Mouse (Mus musculus): ENCODE measurements at regions not wholly inside any gene's neighbourhood (a gene's known extent, or its start where the extent isn't known, plus 50 kb on each side); places are given as distances from the start of the nearest gene placed in this dataset.

- no peak overlapping the region for H3K9ac ChIP-seq (ENCODE audit: low read depth, low read length)
- no peak overlapping the region for H3K27ac ChIP-seq (ENCODE audit: low read depth, low read length)
- H3K4me3 ChIP-seq (ENCODE audit: low read depth, low read length): no peak overlapping the region
- H3K4me2 ChIP-seq: no peak overlapping the region
- H3K36me3 ChIP-seq (ENCODE audit: control insufficient read depth, insufficient read depth, low read length): no peaks in the 10 kb centered on the region
- WGBS (ENCODE audit: insufficient replicate concordance): 92% methylated on average over 1 of the region's 1 CpGs
- H3K9me3 ChIP-seq (replicated peaks; ENCODE audit: control insufficient read depth, low read length): no peaks in the 10 kb centered on the region
- no peak for ATAC-seq (replicated peaks; ENCODE audit: insufficient number of reproducible peaks, low FRiP score, low TSS enrichment)
- H3K4me1 ChIP-seq (ENCODE audit: control insufficient read depth, insufficient read depth, low read length): no peaks in the 10 kb centered on the region
- H3K27me3 ChIP-seq (ENCODE audit: control insufficient read depth, insufficient read depth, low read length): no peaks in the 10 kb centered on the region
Observed at GRCm38 (mm10) chr8:127769651-127770050, 588.8 kb upstream of the Nrp1 start.

GRCm38 (mm10) chr8:127771781-127772180 lies 586.6 kb upstream of the Nrp1 start:
- Histone ChIP-seq H3K4me3 (ENCODE audit: low read depth, low read length) (no peak overlapping the region), H3K27ac (ENCODE audit: low read depth, low read length) (no peak overlapping the region), H3K27me3 (ENCODE audit: control insufficient read depth, insufficient read depth, low read length) (no peaks in the 10 kb centered on the region), H3K36me3 (ENCODE audit: control insufficient read depth, insufficient read depth, low read length) (no peaks in the 10 kb centered on the region), H3K9ac (ENCODE audit: low read depth, low read length) (no peak overlapping the region), H3K4me2 (no peak overlapping the region), H3K4me1 (ENCODE audit: control insufficient read depth, insufficient read depth, low read length) (no peaks in the 10 kb centered on the region), H3K9me3 (replicated peaks; ENCODE audit: control insufficient read depth, low read length) (no peaks in the 10 kb centered on the region)
- no peak for ATAC-seq (replicated peaks; ENCODE audit: insufficient number of reproducible peaks, low FRiP score, low TSS enrichment)
- WGBS (ENCODE audit: insufficient replicate concordance): 79% methylated on average over 1 of the region's 1 CpGs

GRCm38 (mm10) chr8:127772415-127772814 lies 586.0 kb upstream of the Nrp1 start:
- no peak for ATAC-seq (replicated peaks; ENCODE audit: insufficient number of reproducible peaks, low FRiP score, low TSS enrichment)
- WGBS (ENCODE audit: insufficient replicate concordance): 90% methylated on average over 3 of the region's 3 CpGs
- Histone ChIP-seq H3K4me3 (ENCODE audit: low read depth, low read length) (no peak overlapping the region), H3K27me3 (ENCODE audit: control insufficient read depth, insufficient read depth, low read length) (no peaks in the 10 kb centered on the region), H3K27ac (ENCODE audit: low read depth, low read length) (no peak overlapping the region), H3K9me3 (replicated peaks; ENCODE audit: control insufficient read depth, low read length) (no peaks in the 10 kb centered on the region), H3K36me3 (ENCODE audit: control insufficient read depth, insufficient read depth, low read length) (no peaks in the 10 kb centered on the region), H3K9ac (ENCODE audit: low read depth, low read length) (no peak overlapping the region), H3K4me1 (ENCODE audit: control insufficient read depth, insufficient read depth, low read length) (no peaks in the 10 kb centered on the region), H3K4me2 (no peak overlapping the region)

- Histone ChIP-seq H3K4me2 (no peak overlapping the region), H3K27me3 (ENCODE audit: control insufficient read depth, insufficient read depth, low read length) (no peaks in the 10 kb centered on the region), H3K9me3 (replicated peaks; ENCODE audit: control insufficient read depth, low read length) (no peaks in the 10 kb centered on the region), H3K27ac (ENCODE audit: low read depth, low read length) (no peak overlapping the region), H3K36me3 (ENCODE audit: control insufficient read depth, insufficient read depth, low read length) (no peaks in the 10 kb centered on the region), H3K9ac (ENCODE audit: low read depth, low read length) (no peak overlapping the region), H3K4me1 (ENCODE audit: control insufficient read depth, insufficient read depth, low read length) (no peaks in the 10 kb centered on the region), H3K4me3 (ENCODE audit: low read depth, low read length) (no peak overlapping the region)
- ATAC-seq (replicated peaks; ENCODE audit: insufficient number of reproducible peaks, low FRiP score, low TSS enrichment): no peak
- WGBS (ENCODE audit: insufficient replicate concordance): 69% methylated on average over 2 of the region's 2 CpGs
Observed at GRCm38 (mm10) chr8:127772917-127773316, 585.5 kb upstream of the Nrp1 start.

GRCm38 (mm10) chr8:127774642-127775041 lies 583.8 kb upstream of the Nrp1 start:
- Histone ChIP-seq H3K36me3 (ENCODE audit: control insufficient read depth, insufficient read depth, low read length) (no peaks in the 10 kb centered on the region), H3K4me1 (ENCODE audit: control insufficient read depth, insufficient read depth, low read length) (no peaks in the 10 kb centered on the region), H3K27ac (ENCODE audit: low read depth, low read length) (no peak overlapping the region), H3K27me3 (ENCODE audit: control insufficient read depth, insufficient read depth, low read length) (no peaks in the 10 kb centered on the region), H3K9me3 (replicated peaks; ENCODE audit: control insufficient read depth, low read length) (no peaks in the 10 kb centered on the region), H3K4me3 (ENCODE audit: low read depth, low read length) (no peak overlapping the region), H3K9ac (ENCODE audit: low read depth, low read length) (no peak overlapping the region), H3K4me2 (no peak overlapping the region)
- no peak for ATAC-seq (replicated peaks; ENCODE audit: insufficient number of reproducible peaks, low FRiP score, low TSS enrichment)
- 86% methylated on average over 9 of the region's 9 CpGs for WGBS (ENCODE audit: insufficient replicate concordance)

GRCm38 (mm10) chr8:127775160-127775559 lies 583.2 kb upstream of the Nrp1 start:
- Histone ChIP-seq H3K9ac (ENCODE audit: low read depth, low read length) (no peak overlapping the region), H3K27ac (ENCODE audit: low read depth, low read length) (no peak overlapping the region), H3K4me3 (ENCODE audit: low read depth, low read length) (no peak overlapping the region), H3K9me3 (replicated peaks; ENCODE audit: control insufficient read depth, low read length) (no peaks in the 10 kb centered on the region), H3K36me3 (ENCODE audit: control insufficient read depth, insufficient read depth, low read length) (no peaks in the 10 kb centered on the region), H3K4me1 (ENCODE audit: control insufficient read depth, insufficient read depth, low read length) (no peaks in the 10 kb centered on the region), H3K4me2 (no peak overlapping the region), H3K27me3 (ENCODE audit: control insufficient read depth, insufficient read depth, low read length) (no peaks in the 10 kb centered on the region)
- 39% methylated on average over 1 of the region's 1 CpGs for WGBS (ENCODE audit: insufficient replicate concordance)
- no peak for ATAC-seq (replicated peaks; ENCODE audit: insufficient number of reproducible peaks, low FRiP score, low TSS enrichment)

- Histone ChIP-seq H3K36me3 (ENCODE audit: control insufficient read depth, insufficient read depth, low read length) (no peaks in the 10 kb centered on the region), H3K4me3 (ENCODE audit: low read depth, low read length) (no peak overlapping the region), H3K4me2 (no peak overlapping the region), H3K9me3 (replicated peaks; ENCODE audit: control insufficient read depth, low read length) (no peaks in the 10 kb centered on the region), H3K27ac (ENCODE audit: low read depth, low read length) (no peak overlapping the region), H3K9ac (ENCODE audit: low read depth, low read length) (no peak overlapping the region), H3K4me1 (ENCODE audit: control insufficient read depth, insufficient read depth, low read length) (no peaks in the 10 kb centered on the region), H3K27me3 (ENCODE audit: control insufficient read depth, insufficient read depth, low read length) (no peaks in the 10 kb centered on the region)
- no peak for ATAC-seq (replicated peaks; ENCODE audit: insufficient number of reproducible peaks, low FRiP score, low TSS enrichment)
- 58% methylated on average over 7 of the region's 7 CpGs for WGBS (ENCODE audit: insufficient replicate concordance)
Observed at GRCm38 (mm10) chr8:127775747-127776146, 582.7 kb upstream of the Nrp1 start.

GRCm38 (mm10) chr8:127778352-127779020 lies 579.9 kb upstream of the Nrp1 start:
- ATAC-seq (replicated peaks; ENCODE audit: insufficient number of reproducible peaks, low FRiP score, low TSS enrichment): no peak
- Histone ChIP-seq H3K9ac (ENCODE audit: low read depth, low read length) (no peak overlapping the region), H3K27ac (ENCODE audit: low read depth, low read length) (no peak overlapping the region), H3K36me3 (ENCODE audit: control insufficient read depth, insufficient read depth, low read length) (no peaks in the 10 kb centered on the region), H3K27me3 (ENCODE audit: control insufficient read depth, insufficient read depth, low read length) (no peaks in the 10 kb centered on the region), H3K4me3 (ENCODE audit: low read depth, low read length) (no peak overlapping the region), H3K9me3 (replicated peaks; ENCODE audit: control insufficient read depth, low read length) (no peaks in the 10 kb centered on the region), H3K4me1 (ENCODE audit: control insufficient read depth, insufficient read depth, low read length) (no peaks in the 10 kb centered on the region), H3K4me2 (no peak overlapping the region)
- 47% methylated on average over 4 of the region's 4 CpGs for WGBS (ENCODE audit: insufficient replicate concordance)

- Histone ChIP-seq H3K4me3 (ENCODE audit: low read depth, low read length) (no peak overlapping the region), H3K4me1 (ENCODE audit: control insufficient read depth, insufficient read depth, low read length) (0 out of 2 replicates have a peak, but pooled peaks cover 3% of the 10 kb centered on the region), H3K27ac (ENCODE audit: low read depth, low read length) (no peak overlapping the region), H3K9ac (ENCODE audit: low read depth, low read length) (no peak overlapping the region), H3K4me2 (no peak overlapping the region), H3K36me3 (ENCODE audit: control insufficient read depth, insufficient read depth, low read length) (no peaks in the 10 kb centered on the region), H3K9me3 (replicated peaks; ENCODE audit: control insufficient read depth, low read length) (no peaks in the 10 kb centered on the region), H3K27me3 (ENCODE audit: control insufficient read depth, insufficient read depth, low read length) (no peaks in the 10 kb centered on the region)
- no peak for ATAC-seq (replicated peaks; ENCODE audit: insufficient number of reproducible peaks, low FRiP score, low TSS enrichment)
- 78% methylated on average over 7 of the region's 7 CpGs for WGBS (ENCODE audit: insufficient replicate concordance)
Observed at GRCm38 (mm10) chr8:127779021-127779689, 579.2 kb upstream of the Nrp1 start.

Measured in heart, embryonic 11.5 days (tissue).